Mouse (Mus musculus): ENCODE measurements around the gene Prdm9. TPM values are rescaled to one million over a fixed set of nuclear protein-coding genes. Genes with fewer than 3 reads are reported as not detected.

Prdm9 gene
- 2.2 and 2.6 TPM in 2 replicates for polyA plus RNA-seq (2015; fragmentation: Nextera tagmentation; extraction: Ambion mirVana)

- no peaks in the 10 kb centered on the region for H3K36me3 ChIP-seq
- ATAC-seq (ENCODE audit: borderline replicate concordance, extremely low read depth, low FRiP score, low TSS enrichment) = peak; percentile 99
- WGBS = 0% methylated on average over 42 of the region's 43 CpGs
These were observed at the start of gene Prdm9 for GRCm38 (mm10) chr17:15564014-15564927. Prdm9 (minus strand) TSS chr17:15564354.

DNA sequence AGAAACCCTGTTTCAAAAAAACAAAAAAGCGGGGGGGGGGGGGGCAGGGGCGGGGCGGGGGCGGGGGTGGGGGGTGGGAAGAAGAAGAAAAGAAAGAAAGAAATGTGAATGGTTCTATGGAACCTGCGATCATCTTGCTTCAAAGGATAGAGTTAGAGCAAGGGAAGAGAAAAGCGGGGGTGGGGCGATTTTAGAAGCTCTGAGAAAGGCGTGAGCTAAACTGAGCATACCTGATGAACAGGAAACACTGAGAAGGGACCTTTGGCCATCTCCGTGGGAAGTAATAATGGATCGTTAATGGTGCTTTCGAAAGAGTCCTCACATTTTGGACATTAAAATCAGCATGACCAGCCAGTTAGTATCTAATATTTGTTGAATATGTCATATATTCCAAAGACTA, 35.3 kb upstream of the Prdm9 start:
- H3K36me3 ChIP-seq = no peaks in the 10 kb centered on the region
- no peaks in the 10 kb centered on the region for H3K4me1 ChIP-seq
- no peak for ATAC-seq (ENCODE audit: borderline replicate concordance, extremely low read depth, low FRiP score, low TSS enrichment)
- WGBS = 85% methylated on average over 10 of the region's 11 CpGs
- no peak overlapping the region for H3K27ac ChIP-seq
- H3K27me3 ChIP-seq = no peaks in the 10 kb centered on the region
- no peak overlapping the region for H3K4me2 ChIP-seq
- no peak overlapping the region for H3K9ac ChIP-seq
- no peak overlapping the region for H3K4me3 ChIP-seq
- no peaks in the 10 kb centered on the region for H3K9me3 ChIP-seq

More at GRCm38 (mm10) chr17:15564014-15564927, at the start of gene Prdm9:
- peak within 1 kb of the TSS; percentile 59 for H3K9ac ChIP-seq
- H3K4me2 ChIP-seq = peak within 1 kb of the TSS; percentile 86
- H3K27ac ChIP-seq = peak within 1 kb of the TSS; percentile 97
- no peaks in the 10 kb centered on the region for H3K9me3 ChIP-seq
- peak within 1 kb of the TSS; percentile 67 for H3K4me3 ChIP-seq
- peaks cover 10% of the 10 kb centered on the region for H3K4me1 ChIP-seq
- H3K27me3 ChIP-seq = no peaks in the 10 kb centered on the region

DNA sequence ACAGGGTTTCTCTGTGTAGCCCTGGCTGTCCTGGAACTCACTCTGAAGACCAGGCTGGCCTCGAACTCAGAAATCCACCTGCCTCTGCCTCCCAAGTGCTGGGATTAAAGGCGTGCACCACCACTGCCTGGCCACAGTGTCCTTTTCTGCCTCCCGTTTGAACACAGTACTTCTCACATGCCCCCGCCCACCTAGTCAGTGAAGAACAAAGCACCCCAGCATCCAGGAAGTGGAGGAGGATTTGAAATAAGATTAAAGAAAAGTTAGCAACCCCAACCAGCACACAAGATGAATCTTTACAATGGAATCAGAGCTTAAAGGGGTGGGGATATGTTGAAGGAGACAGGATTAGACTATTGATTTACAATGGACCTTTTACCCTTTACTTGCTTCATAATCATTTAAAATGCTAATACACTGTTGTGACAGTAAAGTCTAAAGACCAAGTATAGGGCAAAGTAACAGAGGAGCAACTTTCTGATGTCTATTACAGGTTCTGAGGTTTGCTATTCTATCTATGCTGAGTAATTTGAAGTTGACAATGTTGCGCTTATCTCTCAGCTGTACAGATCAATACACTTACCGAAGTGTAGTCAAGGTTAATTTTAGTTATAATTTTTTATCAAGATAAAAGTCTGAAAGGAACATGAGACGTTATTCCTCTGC, 27.2 kb upstream of the Prdm9 start:
- ATAC-seq (ENCODE audit: borderline replicate concordance, extremely low read depth, low FRiP score, low TSS enrichment) = no peak
- 76% methylated on average over 7 of the region's 7 CpGs for WGBS
- H3K4me3 ChIP-seq = no peak overlapping the region
- no peak overlapping the region for H3K4me2 ChIP-seq
- H3K4me1 ChIP-seq = no peaks in the 10 kb centered on the region
- H3K27ac ChIP-seq = no peak overlapping the region
- H3K36me3 ChIP-seq = no peaks in the 10 kb centered on the region
- no peaks in the 10 kb centered on the region for H3K9me3 ChIP-seq
- H3K9ac ChIP-seq = no peak overlapping the region
- H3K27me3 ChIP-seq = no peaks in the 10 kb centered on the region

DNA sequence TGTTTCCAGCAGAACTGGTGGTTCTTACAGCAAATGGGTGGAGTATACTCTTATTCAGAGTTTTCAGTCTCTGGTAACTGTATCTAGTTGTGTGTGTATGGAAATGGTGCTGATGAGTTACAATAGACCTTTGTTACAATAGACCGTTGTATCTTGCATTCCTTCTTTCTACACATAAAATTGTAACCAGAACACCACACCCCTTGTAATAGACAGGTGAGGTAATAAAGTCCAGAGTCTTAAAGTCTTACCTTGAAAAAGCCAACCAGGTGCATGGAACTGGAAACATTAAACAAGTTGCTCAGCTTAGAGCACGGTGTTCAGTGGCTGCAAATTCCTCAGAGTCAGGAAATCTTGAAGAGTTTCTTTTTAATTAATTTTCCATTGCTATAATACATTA, 24.0 kb upstream of the Prdm9 start:
- no peak overlapping the region for H3K27ac ChIP-seq
- WGBS = 73% methylated on average over 2 of the region's 2 CpGs
- no peaks in the 10 kb centered on the region for H3K36me3 ChIP-seq
- no peaks in the 10 kb centered on the region for H3K27me3 ChIP-seq
- no peaks in the 10 kb centered on the region for H3K4me1 ChIP-seq
- H3K4me2 ChIP-seq = no peak overlapping the region
- no peak overlapping the region for H3K9ac ChIP-seq
- ATAC-seq (ENCODE audit: borderline replicate concordance, extremely low read depth, low FRiP score, low TSS enrichment) = no peak
- H3K9me3 ChIP-seq = no peaks in the 10 kb centered on the region
- H3K4me3 ChIP-seq = no peak overlapping the region

GRCm38 (mm10) chr17:15585691-15586090, 21.5 kb upstream of the Prdm9 start:
- Histone ChIP-seq H3K27ac (no peak overlapping the region), H3K27me3 (no peaks in the 10 kb centered on the region), H3K4me1 (no peaks in the 10 kb centered on the region), H3K9ac (no peak overlapping the region), H3K4me2 (no peak overlapping the region), H3K36me3 (no peaks in the 10 kb centered on the region), H3K9me3 (no peaks in the 10 kb centered on the region), H3K4me3 (no peak overlapping the region)
- 24% methylated on average over 4 of the region's 4 CpGs for WGBS
- ATAC-seq (ENCODE audit: borderline replicate concordance, extremely low read depth, low FRiP score, low TSS enrichment) = no peak

DNA sequence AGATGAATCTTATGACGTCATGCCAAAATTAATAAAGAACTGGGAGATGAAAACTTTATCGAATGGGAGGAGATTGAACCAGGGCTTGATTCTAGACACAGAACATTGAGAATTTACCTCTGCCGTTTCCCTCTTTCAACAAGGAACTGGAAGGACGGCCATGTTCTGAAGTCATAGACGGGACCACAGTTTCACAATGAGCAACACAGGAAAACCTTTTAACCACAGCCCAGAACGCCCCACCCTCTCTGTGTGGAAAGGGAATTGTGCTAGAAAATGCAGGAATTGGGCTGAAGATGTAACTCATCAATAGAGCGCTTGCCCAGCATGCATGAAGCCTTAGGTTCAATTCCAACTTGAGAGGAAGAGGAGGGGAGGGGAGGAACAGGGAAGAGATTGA, 18.9 kb upstream of the Prdm9 start:
- Histone ChIP-seq H3K4me1 (no peaks in the 10 kb centered on the region), H3K4me3 (no peak overlapping the region), H3K9ac (no peak overlapping the region), H3K27me3 (peaks cover 8% of the 10 kb centered on the region), H3K9me3 (no peaks in the 10 kb centered on the region), H3K4me2 (no peak overlapping the region), H3K36me3 (no peaks in the 10 kb centered on the region), H3K27ac (no peak overlapping the region)
- WGBS = 80% methylated on average over 7 of the region's 7 CpGs
- ATAC-seq (ENCODE audit: borderline replicate concordance, extremely low read depth, low FRiP score, low TSS enrichment) = no peak

DNA sequence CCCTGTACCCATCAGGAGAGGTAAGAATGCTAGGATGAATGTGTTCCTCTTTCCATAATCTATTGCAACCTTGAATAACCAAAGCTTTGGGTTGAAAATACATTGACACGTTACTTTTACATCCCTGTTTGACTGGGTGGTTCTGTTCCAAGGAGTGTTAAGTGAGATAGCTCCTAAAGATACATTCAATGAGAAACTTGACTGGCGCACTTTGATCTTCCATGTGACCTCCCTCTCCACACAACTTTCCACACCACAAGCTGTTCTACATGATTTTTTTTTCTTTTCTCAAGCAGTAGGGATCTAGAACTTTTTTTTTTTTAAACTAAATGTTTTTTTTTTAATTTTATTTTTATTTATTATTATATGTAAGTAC, 15.9 kb upstream of the Prdm9 start:
- H3K4me2 ChIP-seq = no peak overlapping the region
- no peak for ATAC-seq (ENCODE audit: borderline replicate concordance, extremely low read depth, low FRiP score, low TSS enrichment)
- H3K9me3 ChIP-seq = no peaks in the 10 kb centered on the region
- H3K27me3 ChIP-seq = peaks cover 22% of the 10 kb centered on the region
- no peaks in the 10 kb centered on the region for H3K36me3 ChIP-seq
- H3K9ac ChIP-seq = no peak overlapping the region
- WGBS = 92% methylated on average over 2 of the region's 2 CpGs
- H3K4me1 ChIP-seq = no peaks in the 10 kb centered on the region
- no peak overlapping the region for H3K4me3 ChIP-seq
- no peak overlapping the region for H3K27ac ChIP-seq

- Histone ChIP-seq H3K9me3 (no peaks in the 10 kb centered on the region), H3K4me3 (no peak overlapping the region), H3K4me2 (no peak overlapping the region), H3K4me1 (no peaks in the 10 kb centered on the region), H3K9ac (no peak overlapping the region), H3K36me3 (no peaks in the 10 kb centered on the region), H3K27ac (no peak overlapping the region), H3K27me3 (peaks cover 22% of the 10 kb centered on the region)
- 74% methylated on average over 7 of the region's 7 CpGs for WGBS
- ATAC-seq (ENCODE audit: borderline replicate concordance, extremely low read depth, low FRiP score, low TSS enrichment) = no peak
These were observed 15.4 kb upstream of the Prdm9 start for GRCm38 (mm10) chr17:15579410-15580071.

GRCm38 (mm10) chr17:15577291-15577694, 13.1 kb upstream of the Prdm9 start:
- WGBS = under 1% methylated on average over 32 of the region's 32 CpGs
- ATAC-seq (ENCODE audit: borderline replicate concordance, extremely low read depth, low FRiP score, low TSS enrichment) = peak; percentile 64; the same call in 1 of the 2 replicates
- no peak overlapping the region for H3K27ac ChIP-seq
- H3K9ac ChIP-seq = no peak overlapping the region
- H3K36me3 ChIP-seq = no peaks in the 10 kb centered on the region
- H3K4me1 ChIP-seq = no peaks in the 10 kb centered on the region
- H3K27me3 ChIP-seq = peaks cover 22% of the 10 kb centered on the region
- H3K9me3 ChIP-seq = no peaks in the 10 kb centered on the region
- H3K4me2 ChIP-seq = peak overlapping the region; percentile 54
- peak overlapping the region; percentile 23 for H3K4me3 ChIP-seq

- no peak for ATAC-seq (ENCODE audit: borderline replicate concordance, extremely low read depth, low FRiP score, low TSS enrichment)
- H3K4me3 ChIP-seq = no peak overlapping the region
- no peak overlapping the region for H3K4me2 ChIP-seq
- H3K36me3 ChIP-seq = no peaks in the 10 kb centered on the region
- no peaks in the 10 kb centered on the region for H3K4me1 ChIP-seq
- 57% methylated on average over 1 of the region's 1 CpGs for WGBS
- no peak overlapping the region for H3K9ac ChIP-seq
- no peak overlapping the region for H3K27ac ChIP-seq
- H3K27me3 ChIP-seq = peaks cover 22% of the 10 kb centered on the region
- H3K9me3 ChIP-seq = no peaks in the 10 kb centered on the region
These were observed 10.9 kb upstream of the Prdm9 start for GRCm38 (mm10) chr17:15575056-15575455.

DNA sequence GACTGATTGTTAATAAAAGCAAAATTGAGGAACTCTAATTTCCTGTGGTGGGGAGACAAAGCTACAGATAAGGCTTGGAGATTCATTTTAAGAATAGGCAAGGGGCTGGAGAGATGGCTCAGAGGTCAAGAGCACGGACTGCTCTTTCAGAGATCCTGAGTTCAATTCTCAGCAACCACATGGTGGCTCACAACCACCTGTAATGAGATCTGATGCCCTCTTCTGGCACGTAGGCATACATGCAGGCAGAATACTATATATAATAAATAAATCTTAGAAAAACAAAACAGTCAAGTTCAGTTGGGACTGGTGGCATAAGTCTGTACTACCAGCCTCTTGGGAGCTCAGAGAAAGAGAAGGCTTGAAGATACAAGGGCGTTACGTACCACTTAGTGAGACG, 2.8 kb upstream of the Prdm9 start:
- Histone ChIP-seq H3K9me3 (no peaks in the 10 kb centered on the region), H3K27ac (no peak overlapping the region), H3K36me3 (no peaks in the 10 kb centered on the region), H3K9ac (no peak overlapping the region), H3K4me2 (no peak overlapping the region), H3K4me3 (no peak overlapping the region), H3K27me3 (no peaks in the 10 kb centered on the region; the same call in 1 of the 2 replicates), H3K4me1 (peaks cover 10% of the 10 kb centered on the region)
- no peak for ATAC-seq (ENCODE audit: borderline replicate concordance, extremely low read depth, low FRiP score, low TSS enrichment)
- 66% methylated on average over 5 of the region's 5 CpGs for WGBS

- Histone ChIP-seq H3K27ac (no peak overlapping the region), H3K4me2 (peak overlapping the region; percentile 86), H3K4me3 (peak overlapping the region; percentile 67), H3K9me3 (no peaks in the 10 kb centered on the region), H3K4me1 (peaks cover 10% of the 10 kb centered on the region), H3K36me3 (no peaks in the 10 kb centered on the region), H3K9ac (peak overlapping the region; percentile 27), H3K27me3 (no peaks in the 10 kb centered on the region)
- ATAC-seq (ENCODE audit: borderline replicate concordance, extremely low read depth, low FRiP score, low TSS enrichment) = no peak
- WGBS = 24% methylated on average over 12 of the region's 12 CpGs
These were observed 760 bp upstream of the Prdm9 start for GRCm38 (mm10) chr17:15564928-15565300.
